Mouse (Mus musculus): ENCODE data around the gene Tmem183a. TPM values are rescaled to one million over a fixed set of nuclear protein-coding genes. Genes with fewer than 3 reads are reported as not detected.

The Tmem183a gene
- total and polyA plus RNA-seq, 3 experiments: 54.2 to 131 (median 82.7) TPM

DNA sequence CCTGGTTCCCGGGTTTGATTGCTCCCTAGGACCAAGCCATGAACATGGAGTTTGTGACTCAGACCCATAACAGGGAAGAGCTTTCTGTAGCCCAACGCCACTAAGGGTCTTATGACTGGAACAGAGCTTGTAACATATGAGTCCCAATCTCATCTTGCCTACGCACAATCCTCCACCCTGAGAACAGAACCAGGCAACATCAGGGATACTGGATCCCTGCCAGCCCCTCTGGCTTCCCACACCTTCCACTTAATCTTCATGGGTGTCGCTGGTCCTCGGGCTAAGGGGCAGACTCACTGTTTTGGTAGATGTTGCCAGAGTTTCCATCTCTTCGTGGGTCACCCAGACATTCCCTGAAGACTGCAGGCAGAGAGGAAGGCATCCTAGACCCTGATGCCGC lies 50.0 kb downstream of the Tmem183a start:
- Histone ChIP-seq H3K27me3 (ENCODE audit: control insufficient read depth in 1 of 2, insufficient read depth in 2 of 2, low read length in 2 of 2) (peaks cover 0 to 4% of the 10 kb centered on the region in 2 experiments; a peak in 3 of 4 replicates), H3K4me1 (ENCODE audit: control insufficient read depth in 1 of 2, insufficient read depth in 2 of 2, low read length in 2 of 2) (no peaks in the 10 kb centered on the region; a peak in 1 of 4 replicates), H3K9ac (ENCODE audit: control insufficient read depth, low read depth, low read length, poor library complexity, severe bottlenecking) (no peak overlapping the region), H3K4me3 (ENCODE audit: control insufficient read depth in 1 of 2, insufficient read depth in 1 of 2, low read depth in 2 of 2, low read length in 2 of 2) (no peak overlapping the region), H3K36me3 (ENCODE audit: control insufficient read depth in 1 of 2, insufficient read depth in 2 of 2, low read length in 2 of 2) (no peaks in the 10 kb centered on the region), H3K27ac (ENCODE audit: control insufficient read depth, low read depth, low read length) (no peak overlapping the region), H3K9me3 (replicated peaks; ENCODE audit: insufficient read depth, low read length) (no peaks in the 10 kb centered on the region), H3K79me2 (ENCODE audit: control insufficient read depth, insufficient read depth, low read length, poor library complexity) (no peaks in the 10 kb centered on the region)
- TF ChIP-seq MEF2A (IDR thresholded peaks at IDR 0.05; ENCODE audit: extremely low read depth, insufficient replicate concordance, low read depth, low read length, poor library complexity, severe bottlenecking) (no peak), SIN3A (IDR thresholded peaks at IDR 0.05; ENCODE audit: low read length) (no peak), TAL1 (IDR thresholded peaks at IDR 0.05; ENCODE audit: low read length) (no peak), ELF1 (IDR thresholded peaks at IDR 0.05; ENCODE audit: low read depth, low read length) (no peak), USF1 (IDR thresholded peaks at IDR 0.05; ENCODE audit: low read depth, low read length) (no peak), RAD21 (IDR thresholded peaks at IDR 0.05; ENCODE audit: low read depth, low read length) (no peak), KAT2A (conservative IDR thresholded peaks at IDR 0.05; ENCODE audit: low read depth, low read length) (no peak), RCOR1 (IDR thresholded peaks at IDR 0.05; ENCODE audit: low read depth, low read length) (no peak), ZMIZ1 (IDR thresholded peaks at IDR 0.05; ENCODE audit: low read depth, low read length) (no peak), NELFE (IDR thresholded peaks at IDR 0.05; ENCODE audit: low read depth, low read length) (no peak)
- DNase-seq (ENCODE audit: low read depth, low spot score): no peak

- Histone ChIP-seq H3K27me3 (ENCODE audit: control insufficient read depth in 1 of 2, insufficient read depth in 2 of 2, low read length in 2 of 2) (peaks cover 0 to 4% of the 10 kb centered on the region in 2 experiments; a peak in 3 of 4 replicates), H3K36me3 (ENCODE audit: control insufficient read depth in 1 of 2, insufficient read depth in 2 of 2, low read length in 2 of 2) (no peaks in the 10 kb centered on the region), H3K27ac (ENCODE audit: control insufficient read depth, low read depth, low read length) (no peak overlapping the region), H3K9ac (ENCODE audit: control insufficient read depth, low read depth, low read length, poor library complexity, severe bottlenecking) (no peak overlapping the region), H3K79me2 (ENCODE audit: control insufficient read depth, insufficient read depth, low read length, poor library complexity) (no peaks in the 10 kb centered on the region), H3K4me3 (ENCODE audit: control insufficient read depth in 1 of 2, insufficient read depth in 1 of 2, low read depth in 2 of 2, low read length in 2 of 2) (no peak overlapping the region), H3K4me1 (ENCODE audit: control insufficient read depth in 1 of 2, insufficient read depth in 2 of 2, low read length in 2 of 2) (no peaks in the 10 kb centered on the region; a peak in 1 of 4 replicates), H3K9me3 (replicated peaks; ENCODE audit: insufficient read depth, low read length) (no peaks in the 10 kb centered on the region)
- no peak for DNase-seq (ENCODE audit: low read depth, low spot score)
- TF ChIP-seq NELFE (IDR thresholded peaks at IDR 0.05; ENCODE audit: low read depth, low read length) (no peak), POLR2AphosphoS5 (IDR thresholded peaks at IDR 0.05; ENCODE audit: borderline replicate concordance, low read depth, low read length) (no peak), TCF12 (IDR thresholded peaks at IDR 0.05; ENCODE audit: low read depth, low read length) (no peak), GATA1 (IDR thresholded peaks at IDR 0.05; ENCODE audit: low read depth, low read length) (no peak), EP300 (IDR thresholded peaks at IDR 0.05; ENCODE audit: low read depth in 1 of 2, low read length in 2 of 2) (no peak), ELF1 (IDR thresholded peaks at IDR 0.05; ENCODE audit: low read depth, low read length) (no peak), POLR2AphosphoS2 (IDR thresholded peaks at IDR 0.05; ENCODE audit: low read length) (no peak), ZMIZ1 (IDR thresholded peaks at IDR 0.05; ENCODE audit: low read depth, low read length) (no peak), MYC (IDR thresholded peaks at IDR 0.05; ENCODE audit: low read depth, low read length) (no peak), SIN3A (IDR thresholded peaks at IDR 0.05; ENCODE audit: low read length) (no peak), MAFK (IDR thresholded peaks at IDR 0.05; ENCODE audit: borderline replicate concordance, low read depth, low read length) (no peak), MEF2A (IDR thresholded peaks at IDR 0.05; ENCODE audit: extremely low read depth, insufficient replicate concordance, low read depth, low read length, poor library complexity, severe bottlenecking) (no peak), TAL1 (IDR thresholded peaks at IDR 0.05; ENCODE audit: low read length) (no peak), CHD2 (IDR thresholded peaks at IDR 0.05; ENCODE audit: low read length) (no peak), GABPA (IDR thresholded peaks at IDR 0.05; ENCODE audit: low read depth, low read length) (no peak), USF1 (IDR thresholded peaks at IDR 0.05; ENCODE audit: low read depth, low read length) (no peak)
Measured at GRCm38 (mm10) chr1:134310729-134311128, 51.0 kb downstream of the Tmem183a start.

Data from MEL (cell line).